Mouse (Mus musculus) 416B (cell line): ENCODE results near the gene Cmss1.
"Not testable (repeated sequence)": the region's sequence is repeated elsewhere in the genome, so short reads cannot be mapped to it uniquely, and the experiment has no call there.

Experiments used
- DNase-seq: peaks from one replicate; pipeline ENCODE4 v3.0.0; 2011; ENCODE audit warnings: low read depth

Cmss1 gene

GRCm38 (mm10) chr16:57427516-57428285 is 179.0 kb downstream of the Cmss1 start:
- DNase-seq: peak; percentile 75

GRCm38 (mm10) chr16:57426680-57427079 is 180.0 kb downstream of the Cmss1 start:
- no peak for DNase-seq

GRCm38 (mm10) chr16:57423001-57423800 is 183.5 kb downstream of the Cmss1 start:
- DNase-seq: peak; percentile 77

DNA sequence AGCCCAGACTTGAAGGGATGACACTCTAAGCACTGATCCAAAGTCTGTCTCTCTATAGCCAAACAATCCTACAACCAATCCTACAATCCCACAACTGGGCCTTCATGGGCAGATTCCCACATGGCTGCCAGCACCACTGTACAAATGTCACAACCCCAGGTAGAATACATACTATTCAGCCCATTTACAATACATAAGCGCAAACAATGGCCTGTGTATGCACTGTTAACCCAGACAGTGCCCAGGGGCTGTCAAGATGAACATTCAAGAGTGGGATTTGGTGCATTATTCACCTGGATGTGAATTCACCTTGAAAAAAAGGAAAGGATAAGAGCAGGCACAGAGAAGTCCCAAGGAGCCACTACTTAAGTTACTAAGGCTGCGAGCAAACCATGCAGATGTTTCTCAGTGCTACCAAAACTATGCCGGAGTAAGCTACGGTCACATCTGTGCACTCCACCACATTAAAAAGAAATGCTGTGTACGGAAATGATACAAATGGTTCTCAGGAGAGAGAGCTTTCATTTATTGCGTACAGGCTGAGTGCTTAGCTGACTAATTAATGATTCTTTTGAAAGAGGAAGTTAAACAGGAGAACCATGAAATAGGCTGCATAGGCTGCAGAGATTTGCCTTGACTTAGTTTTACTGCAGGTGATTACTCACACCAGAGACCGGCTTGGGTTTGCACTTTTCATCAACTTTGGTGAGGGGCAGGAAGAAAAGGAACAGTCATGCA is 184.8 kb downstream of the Cmss1 start:
- DNase-seq: peak; percentile 56

GRCm38 (mm10) chr16:57420773-57421556 is 185.7 kb downstream of the Cmss1 start:
- no peak for DNase-seq

DNA sequence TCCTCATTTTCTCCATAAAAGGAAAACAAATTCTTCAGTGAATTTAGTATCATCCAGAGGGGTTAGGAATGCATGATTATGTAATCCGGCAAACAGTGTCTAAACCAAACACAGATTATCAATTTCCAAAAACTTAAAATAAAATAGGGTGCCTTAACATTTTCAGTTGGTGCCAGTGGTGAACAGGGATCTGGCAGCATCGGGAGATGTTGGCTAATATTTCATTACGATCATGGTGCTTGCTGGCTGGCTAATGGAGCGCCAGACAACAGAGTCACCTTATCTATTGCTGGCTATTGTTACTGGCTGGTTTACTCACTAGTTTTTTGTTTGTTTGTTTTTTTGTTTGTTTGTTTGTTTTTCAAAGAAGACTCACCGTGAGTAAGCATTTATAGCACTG is 186.8 kb downstream of the Cmss1 start:
- no peak for DNase-seq

DNA sequence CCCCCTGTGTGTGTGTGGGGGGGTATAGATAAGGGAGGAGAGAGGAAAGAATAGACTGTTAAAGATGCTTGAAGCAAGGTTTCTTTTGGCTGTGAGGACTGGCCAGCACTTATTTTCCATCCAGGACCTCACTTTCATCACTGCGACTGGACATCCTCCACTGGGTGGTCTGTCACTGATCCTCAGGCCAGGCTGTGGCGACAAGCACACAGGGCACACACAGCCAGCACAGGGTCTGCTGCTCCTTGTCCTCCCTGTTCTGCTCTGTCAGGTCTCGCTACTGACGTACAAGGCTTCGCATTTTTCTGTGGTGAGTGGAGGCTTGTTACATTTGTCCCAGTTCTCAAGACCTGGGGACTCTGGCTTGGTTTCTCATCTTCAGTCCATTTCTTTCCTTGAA is 187.3 kb downstream of the Cmss1 start:
- DNase-seq: no peak

DNA sequence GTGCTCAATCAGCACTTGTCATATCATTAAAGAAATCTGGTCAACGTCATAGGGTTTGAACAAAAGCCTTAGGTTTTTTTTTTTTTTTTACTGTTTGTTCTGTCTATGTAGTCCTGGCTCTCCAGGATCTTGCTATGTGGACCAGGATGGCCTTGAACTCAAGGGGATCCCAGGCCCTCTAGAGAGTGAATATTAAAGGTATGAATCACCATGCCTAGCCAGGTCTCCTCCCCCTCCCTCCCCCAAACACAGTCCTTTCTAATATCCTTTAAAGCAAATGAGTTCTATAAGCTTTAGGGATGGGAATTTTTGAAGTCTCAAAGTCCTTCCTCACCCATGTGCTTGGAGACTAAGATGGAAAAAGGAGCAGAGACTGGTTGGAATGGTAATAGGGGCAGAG is 188.7 kb downstream of the Cmss1 start:
- DNase-seq: no peak

DNA sequence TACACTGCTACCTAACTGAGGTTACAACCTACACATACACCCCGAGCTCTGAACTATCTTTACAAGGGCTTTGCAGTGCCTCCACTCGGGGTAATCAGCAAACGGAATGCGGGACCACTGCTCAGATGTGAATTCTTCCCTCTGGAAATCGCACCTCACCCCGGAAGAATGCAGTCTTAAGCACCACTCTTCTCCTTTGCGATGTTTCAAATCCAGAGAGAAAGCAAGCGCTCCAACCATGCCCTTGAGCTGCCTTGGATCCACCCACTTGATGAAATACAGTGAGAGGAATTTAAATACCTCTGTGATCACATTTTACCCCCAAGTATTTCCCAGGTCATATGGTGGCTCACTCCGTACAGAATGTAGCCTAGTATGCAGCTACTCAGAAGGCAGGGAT is 189.6 kb downstream of the Cmss1 start:
- no peak for DNase-seq

- no peak for DNase-seq
These were observed 190.6 kb downstream of the Cmss1 start for GRCm38 (mm10) chr16:57416049-57416448.

DNA sequence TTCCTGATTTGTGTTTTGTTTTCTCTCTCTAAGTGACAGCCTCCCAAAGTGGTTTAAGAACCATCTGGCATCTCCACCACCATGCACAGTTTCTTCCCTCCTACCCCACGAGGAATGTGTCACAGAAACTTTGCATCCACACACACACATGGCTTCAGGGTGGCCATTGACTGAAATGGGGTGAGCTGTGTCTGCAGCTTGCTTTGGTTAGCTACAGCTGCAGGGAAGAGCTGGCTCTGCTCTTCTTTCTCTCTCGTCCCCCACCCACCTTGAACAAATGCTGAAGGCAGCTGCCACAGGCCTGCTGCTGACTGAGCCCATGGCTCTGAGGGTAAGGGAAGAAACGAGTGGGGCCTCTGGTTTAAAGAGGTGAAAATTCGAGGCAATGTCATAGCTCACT is 193.9 kb downstream of the Cmss1 start:
- no peak for DNase-seq

GRCm38 (mm10) chr16:57403825-57404224 is 202.8 kb downstream of the Cmss1 start:
- DNase-seq: no peak

DNA sequence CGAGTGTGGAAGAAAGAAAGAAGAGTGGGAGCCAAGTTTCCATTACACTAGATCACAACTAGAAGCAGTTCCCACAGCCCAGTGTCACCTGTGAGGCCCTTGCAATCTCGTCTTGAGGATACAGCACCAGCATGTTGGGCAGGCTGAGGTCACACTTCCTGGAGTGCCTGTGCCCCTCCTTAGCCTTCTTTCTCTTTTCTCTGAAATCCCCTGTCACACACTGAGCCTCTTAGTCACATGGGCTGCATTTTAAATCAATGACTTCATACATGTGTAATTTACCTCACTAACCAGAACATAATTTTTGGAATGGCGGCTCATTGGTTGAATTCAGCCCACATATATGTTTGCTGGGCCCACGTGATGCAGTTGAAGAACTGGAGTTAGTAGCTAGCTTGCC is 203.8 kb downstream of the Cmss1 start:
- peak; percentile 40 for DNase-seq

- DNase-seq: no peak
These were observed 205.0 kb downstream of the Cmss1 start for GRCm38 (mm10) chr16:57401702-57402101.

DNA sequence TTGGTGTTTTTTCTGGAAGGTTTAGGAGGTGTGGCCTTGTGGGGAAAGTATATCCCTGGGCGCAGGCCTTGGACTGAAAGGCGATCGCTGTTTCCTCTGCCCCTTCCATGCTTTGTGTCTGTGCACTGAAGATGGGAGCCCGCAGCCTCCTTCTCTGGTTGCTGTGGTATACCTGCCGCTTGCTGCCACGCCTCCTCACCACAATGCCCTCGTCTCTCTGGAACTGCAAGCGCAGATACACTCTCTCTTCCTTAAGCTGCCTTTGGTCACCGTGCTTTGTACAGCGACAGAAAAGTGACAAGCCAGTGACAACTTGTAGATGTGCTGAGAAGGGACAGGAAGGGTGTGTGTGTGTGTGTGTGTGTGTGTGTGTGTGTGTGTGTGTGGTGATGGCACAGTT is 207.1 kb downstream of the Cmss1 start:
- peak; percentile 35 for DNase-seq

GRCm38 (mm10) chr16:57398387-57399214 is 208.1 kb downstream of the Cmss1 start:
- peak; percentile 78 for DNase-seq

- no peak for DNase-seq
These were observed 208.8 kb downstream of the Cmss1 start for GRCm38 (mm10) chr16:57397845-57398244.

DNA sequence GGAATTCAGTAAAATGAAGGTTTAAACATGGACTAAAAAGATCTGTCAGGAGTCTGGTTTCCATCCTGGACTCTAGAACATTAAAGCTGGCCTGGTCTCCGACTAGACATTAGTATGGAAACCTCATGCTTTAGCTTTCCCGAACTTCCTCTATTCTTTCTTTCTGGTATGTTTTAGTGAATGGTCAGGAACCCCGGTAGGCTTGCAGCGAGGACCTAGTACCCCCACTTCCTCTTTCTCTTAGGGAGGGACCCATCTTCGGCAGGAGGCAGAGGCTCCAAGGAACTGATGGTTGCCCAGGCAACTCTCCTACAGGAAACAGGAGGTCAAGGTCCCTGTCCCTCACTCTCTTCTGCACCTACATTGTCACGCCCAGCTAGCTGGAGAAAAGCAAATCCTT is 210.4 kb downstream of the Cmss1 start:
- no peak for DNase-seq

DNA sequence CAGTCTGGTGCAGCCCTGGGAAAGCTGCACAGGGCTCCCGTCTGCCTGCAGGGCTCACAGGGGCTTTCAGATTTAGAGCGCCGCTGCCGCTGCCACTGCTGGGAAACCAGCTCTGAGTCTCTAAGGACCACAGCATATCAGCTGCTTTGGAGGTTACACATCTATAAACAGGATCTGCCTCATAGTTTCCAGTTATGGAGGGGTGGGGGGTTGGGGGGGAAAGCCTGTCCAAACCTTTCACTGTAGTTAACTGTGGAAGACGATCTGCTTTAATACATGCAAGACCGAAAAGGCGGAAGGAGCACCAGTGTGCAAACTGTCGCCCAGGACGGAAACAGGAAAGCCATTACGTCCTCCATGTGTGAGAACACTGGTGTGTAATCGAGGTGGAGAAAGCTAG is 213.5 kb downstream of the Cmss1 start:
- DNase-seq: no peak

DNA sequence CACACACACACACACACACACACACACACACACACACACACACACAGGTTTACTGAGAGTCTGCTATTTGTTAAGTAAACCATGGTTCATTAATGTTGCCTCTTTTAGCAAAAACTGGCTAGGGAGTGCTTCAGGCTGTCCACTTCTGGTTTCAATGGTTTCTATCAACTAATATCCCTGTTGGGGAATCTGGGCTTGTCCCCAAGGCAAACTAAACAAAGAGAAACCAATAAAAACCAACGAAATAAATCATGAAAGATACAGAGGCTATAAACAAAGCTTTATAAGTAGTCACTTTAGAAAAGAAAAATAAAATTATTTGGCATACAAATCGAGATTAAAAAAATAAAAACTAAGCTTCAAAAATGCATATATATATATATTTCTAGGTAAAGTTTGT is 214.2 kb downstream of the Cmss1 start:
- no peak for DNase-seq

- not testable (repeated sequence) for DNase-seq
These were observed 215.5 kb downstream of the Cmss1 start for GRCm38 (mm10) chr16:57391171-57391570.
